Mouse (Mus musculus): ENCODE measurements around the gene Tns3. TPM values are rescaled to one million over a fixed set of nuclear protein-coding genes. Genes with fewer than 3 reads are reported as not detected.
A peak's percentile ranks its signal among the peaks of the same experiment; 100 is the strongest.

Tns3 gene
- polyA plus RNA-seq, 1 experiment from 2014 or later, result 31.5 TPM

GRCm38 (mm10) chr11:8482721-8483120 is 181.6 kb downstream of the Tns3 start:
- no peak for ATAC-seq (ENCODE audit: low FRiP score, low TSS enrichment)
- Histone ChIP-seq H3K36me3 (ENCODE audit: insufficient read depth, low read length) (peaks cover 14% of the 10 kb centered on the region), H3K9ac (replicated peaks; ENCODE audit: low read length) (no peak overlapping the region), H3K27me3 (ENCODE audit: insufficient read depth, low read length) (no peaks in the 10 kb centered on the region), H3K9me3 (ENCODE audit: low read length) (no peaks in the 10 kb centered on the region), H3K4me2 (replicated peaks; ENCODE audit: low read depth, low read length) (no peak overlapping the region), H3K4me1 (ENCODE audit: insufficient read depth, low read length) (no peaks in the 10 kb centered on the region), H3K4me3 (ENCODE audit: low read length) (no peak overlapping the region), H3K27ac (ENCODE audit: low read length) (no peak overlapping the region)
- WGBS, result 68% methylated on average over 3 of the region's 3 CpGs

DNA sequence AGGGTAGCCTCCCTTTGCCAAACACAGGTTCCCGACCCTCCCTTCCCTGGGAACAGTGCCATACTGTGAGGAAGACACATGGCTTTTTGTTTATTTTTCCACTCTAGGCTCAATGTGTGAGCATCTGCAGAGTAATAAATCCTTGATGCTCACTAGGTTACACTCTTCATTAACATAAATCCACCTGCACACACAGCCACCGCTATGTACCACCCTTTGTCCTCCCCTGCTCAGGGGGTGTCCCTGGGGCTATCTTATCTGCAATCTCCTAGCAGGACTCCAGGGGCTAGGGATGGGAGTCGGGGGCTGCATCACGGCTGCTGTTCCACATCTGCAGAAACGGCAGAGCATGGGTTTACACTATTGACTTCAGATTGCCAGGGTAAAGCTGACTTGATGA is 182.4 kb downstream of the Tns3 start:
- H3K36me3 ChIP-seq (ENCODE audit: insufficient read depth, low read length), result peaks cover 14% of the 10 kb centered on the region
- no peak overlapping the region for H3K4me2 ChIP-seq (replicated peaks; ENCODE audit: low read depth, low read length)
- WGBS, result 49% methylated on average over 5 of the region's 5 CpGs
- H3K9ac ChIP-seq (replicated peaks; ENCODE audit: low read length), result no peak overlapping the region
- no peak overlapping the region for H3K4me3 ChIP-seq (ENCODE audit: low read length)
- no peaks in the 10 kb centered on the region for H3K9me3 ChIP-seq (ENCODE audit: low read length)
- H3K27ac ChIP-seq (ENCODE audit: low read length), result no peak overlapping the region
- no peaks in the 10 kb centered on the region for H3K4me1 ChIP-seq (ENCODE audit: insufficient read depth, low read length)
- no peak for ATAC-seq (ENCODE audit: low FRiP score, low TSS enrichment)
- no peaks in the 10 kb centered on the region for H3K27me3 ChIP-seq (ENCODE audit: insufficient read depth, low read length)

GRCm38 (mm10) chr11:8481529-8481928 is 182.8 kb downstream of the Tns3 start:
- peaks cover 17% of the 10 kb centered on the region for H3K36me3 ChIP-seq (ENCODE audit: insufficient read depth, low read length)
- H3K27me3 ChIP-seq (ENCODE audit: insufficient read depth, low read length), result no peaks in the 10 kb centered on the region
- no peak overlapping the region for H3K4me2 ChIP-seq (replicated peaks; ENCODE audit: low read depth, low read length)
- no peak overlapping the region for H3K27ac ChIP-seq (ENCODE audit: low read length)
- WGBS, result 87% methylated on average over 6 of the region's 6 CpGs
- H3K9me3 ChIP-seq (ENCODE audit: low read length), result no peaks in the 10 kb centered on the region
- no peaks in the 10 kb centered on the region for H3K4me1 ChIP-seq (ENCODE audit: insufficient read depth, low read length)
- no peak overlapping the region for H3K4me3 ChIP-seq (ENCODE audit: low read length)
- H3K9ac ChIP-seq (replicated peaks; ENCODE audit: low read length), result no peak overlapping the region
- no peak for ATAC-seq (ENCODE audit: low FRiP score, low TSS enrichment)

- H3K9me3 ChIP-seq (ENCODE audit: low read length), result no peaks in the 10 kb centered on the region
- WGBS, result 89% methylated on average over 2 of the region's 2 CpGs
- H3K4me2 ChIP-seq (replicated peaks; ENCODE audit: low read depth, low read length), result no peak overlapping the region
- H3K9ac ChIP-seq (replicated peaks; ENCODE audit: low read length), result no peak overlapping the region
- H3K27me3 ChIP-seq (ENCODE audit: insufficient read depth, low read length), result no peaks in the 10 kb centered on the region
- H3K4me3 ChIP-seq (ENCODE audit: low read length), result no peak overlapping the region
- no peaks in the 10 kb centered on the region for H3K4me1 ChIP-seq (ENCODE audit: insufficient read depth, low read length)
- no peak overlapping the region for H3K27ac ChIP-seq (ENCODE audit: low read length)
- H3K36me3 ChIP-seq (ENCODE audit: insufficient read depth, low read length), result peaks cover 20% of the 10 kb centered on the region
- ATAC-seq (ENCODE audit: low FRiP score, low TSS enrichment), result no peak
These were observed 184.5 kb downstream of the Tns3 start for GRCm38 (mm10) chr11:8479858-8480257.

DNA sequence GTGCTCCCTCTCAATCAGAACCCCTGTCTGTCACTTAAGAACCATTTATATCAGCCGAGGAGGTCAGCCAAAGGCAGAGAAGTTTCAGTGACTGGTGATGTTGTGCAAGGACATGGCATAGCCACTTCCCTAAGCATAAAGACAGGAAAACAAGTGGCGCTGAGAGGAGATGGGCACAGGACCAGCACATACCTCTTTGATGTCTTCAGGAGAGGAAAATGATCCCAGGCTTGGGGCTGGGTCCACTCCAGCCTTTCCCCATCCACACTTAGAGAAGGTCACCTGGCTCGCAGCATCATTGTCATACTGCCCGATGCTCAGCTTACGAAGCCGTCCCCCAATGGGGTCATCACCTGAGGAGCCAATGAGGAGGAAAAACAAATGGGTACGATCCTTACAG is 185.0 kb downstream of the Tns3 start:
- no peak overlapping the region for H3K4me3 ChIP-seq (ENCODE audit: low read length)
- no peak for ATAC-seq (ENCODE audit: low FRiP score, low TSS enrichment)
- H3K9ac ChIP-seq (replicated peaks; ENCODE audit: low read length), result no peak overlapping the region
- H3K27me3 ChIP-seq (ENCODE audit: insufficient read depth, low read length), result no peaks in the 10 kb centered on the region
- no peak overlapping the region for H3K27ac ChIP-seq (ENCODE audit: low read length)
- H3K4me1 ChIP-seq (ENCODE audit: insufficient read depth, low read length), result no peaks in the 10 kb centered on the region
- WGBS, result 92% methylated on average over 7 of the region's 7 CpGs
- H3K36me3 ChIP-seq (ENCODE audit: insufficient read depth, low read length), result peaks cover 20% of the 10 kb centered on the region
- H3K4me2 ChIP-seq (replicated peaks; ENCODE audit: low read depth, low read length), result no peak overlapping the region
- H3K9me3 ChIP-seq (ENCODE audit: low read length), result no peaks in the 10 kb centered on the region

- H3K9me3 ChIP-seq (ENCODE audit: low read length), result no peaks in the 10 kb centered on the region
- no peak overlapping the region for H3K4me2 ChIP-seq (replicated peaks; ENCODE audit: low read depth, low read length)
These were observed 190.7 kb downstream of the Tns3 start for GRCm38 (mm10) chr11:8473616-8474015.

GRCm38 (mm10) chr11:8472439-8472838 is 191.9 kb downstream of the Tns3 start:
- Histone ChIP-seq H3K9ac (replicated peaks; ENCODE audit: low read length) (no peak overlapping the region), H3K27ac (ENCODE audit: low read length) (no peak overlapping the region), H3K36me3 (ENCODE audit: insufficient read depth, low read length) (peaks cover 6% of the 10 kb centered on the region; the same call in 1 of the 2 replicates), H3K9me3 (ENCODE audit: low read length) (no peaks in the 10 kb centered on the region), H3K27me3 (ENCODE audit: insufficient read depth, low read length) (no peaks in the 10 kb centered on the region), H3K4me3 (ENCODE audit: low read length) (no peak overlapping the region), H3K4me1 (ENCODE audit: insufficient read depth, low read length) (peaks cover 29% of the 10 kb centered on the region), H3K4me2 (replicated peaks; ENCODE audit: low read depth, low read length) (no peak overlapping the region)
- ATAC-seq (ENCODE audit: low FRiP score, low TSS enrichment), result no peak
- 79% methylated on average over 12 of the region's 12 CpGs for WGBS

More at GRCm38 (mm10) chr11:8473616-8474015, 190.7 kb downstream of the Tns3 start:
- WGBS, result 62% methylated on average over 5 of the region's 5 CpGs
- Histone ChIP-seq H3K36me3 (ENCODE audit: insufficient read depth, low read length) (peaks cover 12% of the 10 kb centered on the region), H3K27ac (ENCODE audit: low read length) (no peak overlapping the region), H3K27me3 (ENCODE audit: insufficient read depth, low read length) (no peaks in the 10 kb centered on the region), H3K9ac (replicated peaks; ENCODE audit: low read length) (no peak overlapping the region), H3K4me1 (ENCODE audit: insufficient read depth, low read length) (peaks cover 18% of the 10 kb centered on the region), H3K4me3 (ENCODE audit: low read length) (no peak overlapping the region)
- ATAC-seq (ENCODE audit: low FRiP score, low TSS enrichment), result no peak

DNA sequence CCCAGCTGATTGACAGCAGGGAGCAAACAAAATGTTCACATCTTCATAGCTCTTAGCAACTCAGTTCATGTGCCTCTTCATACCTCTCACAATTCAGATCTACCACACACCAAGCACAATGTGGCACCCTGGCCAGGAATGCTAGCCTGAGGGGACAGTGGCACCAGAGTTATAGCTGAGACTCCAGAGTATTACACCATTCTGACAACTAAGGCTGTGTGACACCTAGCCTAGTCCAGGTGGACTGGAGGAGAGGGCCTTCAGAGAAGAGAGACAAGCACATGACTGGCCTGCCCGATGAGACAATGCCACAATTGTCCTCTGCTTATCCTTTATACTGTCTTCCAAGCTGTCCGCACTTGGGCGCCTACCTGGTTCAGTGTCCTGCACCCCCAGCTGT is 192.8 kb downstream of the Tns3 start:
- no peak for ATAC-seq (ENCODE audit: low FRiP score, low TSS enrichment)
- WGBS, result 97% methylated on average over 3 of the region's 3 CpGs

DNA sequence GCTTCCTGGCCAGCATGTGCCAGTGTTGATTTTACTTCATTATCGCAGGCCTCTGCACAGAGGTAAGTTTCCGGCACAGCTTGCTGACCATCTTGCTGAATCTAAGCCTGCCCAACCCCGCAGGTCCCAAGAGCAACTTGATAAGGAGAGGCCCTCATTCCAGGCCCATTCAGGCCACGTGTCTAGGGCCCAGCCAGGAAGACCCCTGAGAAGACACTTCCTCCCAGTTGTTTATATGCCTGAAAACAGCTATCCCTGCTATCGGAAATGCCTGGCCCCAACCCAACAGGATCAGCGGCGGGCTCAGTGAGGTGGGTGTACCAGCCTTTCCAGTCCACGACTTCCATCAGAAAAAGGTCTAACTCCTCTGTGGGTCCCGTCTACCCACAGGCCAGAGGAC is 194.8 kb downstream of the Tns3 start:
- Histone ChIP-seq H3K36me3 (ENCODE audit: insufficient read depth, low read length) (no peaks in the 10 kb centered on the region), H3K4me2 (replicated peaks; ENCODE audit: low read depth, low read length) (peak overlapping the region; percentile 89; the same call in 1 of the 2 replicates), H3K4me3 (ENCODE audit: low read length) (no peak overlapping the region), H3K9ac (replicated peaks; ENCODE audit: low read length) (peak overlapping the region; percentile 79), H3K27me3 (ENCODE audit: insufficient read depth, low read length) (no peaks in the 10 kb centered on the region), H3K27ac (ENCODE audit: low read length) (peak overlapping the region; percentile 95), H3K4me1 (ENCODE audit: insufficient read depth, low read length) (peaks cover 45% of the 10 kb centered on the region), H3K9me3 (ENCODE audit: low read length) (no peaks in the 10 kb centered on the region)
- 52% methylated on average over 9 of the region's 9 CpGs for WGBS
- no peak for ATAC-seq (ENCODE audit: low FRiP score, low TSS enrichment)

More for the DNA sequence above, 192.8 kb downstream of the Tns3 start:
- Histone ChIP-seq H3K9me3 (ENCODE audit: low read length) (no peaks in the 10 kb centered on the region), H3K36me3 (ENCODE audit: insufficient read depth, low read length) (peaks cover 3% of the 10 kb centered on the region; the same call in 1 of the 2 replicates), H3K9ac (replicated peaks; ENCODE audit: low read length) (no peak overlapping the region), H3K27ac (ENCODE audit: low read length) (no peak overlapping the region), H3K4me2 (replicated peaks; ENCODE audit: low read depth, low read length) (no peak overlapping the region), H3K4me3 (ENCODE audit: low read length) (no peak overlapping the region), H3K4me1 (ENCODE audit: insufficient read depth, low read length) (peaks cover 38% of the 10 kb centered on the region), H3K27me3 (ENCODE audit: insufficient read depth, low read length) (no peaks in the 10 kb centered on the region)

DNA sequence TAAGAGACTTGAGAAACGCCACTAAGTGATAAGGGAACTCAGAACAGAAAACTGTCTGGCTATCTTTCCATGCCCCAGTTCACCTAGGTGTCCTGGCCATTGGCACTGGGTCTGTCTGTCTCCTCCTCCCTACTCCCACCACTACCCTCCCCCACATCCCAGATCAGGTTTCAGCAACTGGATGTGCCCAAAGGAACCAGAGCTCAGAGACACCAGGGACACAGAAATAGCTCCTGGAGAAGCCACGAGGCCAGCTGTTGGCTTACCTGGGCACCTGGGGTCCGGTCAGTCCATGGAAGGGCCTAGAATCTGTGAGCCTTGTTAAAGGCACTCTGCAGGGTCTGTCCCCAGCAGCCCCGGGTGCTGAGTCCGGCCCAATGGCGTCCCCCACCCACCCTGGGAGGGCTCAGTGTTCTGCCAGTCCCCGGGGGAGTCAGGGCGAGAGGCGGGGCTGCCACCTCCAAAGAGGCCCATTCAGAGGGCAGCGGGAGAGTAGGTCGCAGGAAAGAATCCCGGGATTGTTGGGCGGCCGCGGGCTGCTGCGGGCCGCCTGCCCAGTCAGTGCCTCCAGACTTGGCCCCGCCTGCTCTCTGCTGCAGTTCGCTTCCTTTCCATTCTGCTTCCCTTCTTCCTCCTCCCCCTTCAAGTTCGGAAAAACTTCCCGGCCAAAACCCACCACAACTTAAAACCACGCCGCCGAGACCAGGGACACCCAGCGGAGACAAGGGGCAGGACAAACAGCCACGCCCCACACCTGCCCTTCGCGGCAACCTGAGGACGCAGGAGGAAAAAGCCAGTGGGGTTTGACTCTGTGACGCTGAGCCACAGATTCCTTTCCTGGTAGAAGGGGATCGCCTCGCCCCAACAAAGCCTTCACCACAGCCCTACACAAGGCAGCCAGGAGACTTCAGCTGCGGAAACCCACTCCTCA is 195.9 kb downstream of the Tns3 start:
- H3K27me3 ChIP-seq (ENCODE audit: insufficient read depth, low read length), result no peaks in the 10 kb centered on the region
- H3K4me3 ChIP-seq (ENCODE audit: low read length), result peak overlapping the region; percentile 57
- no peaks in the 10 kb centered on the region for H3K9me3 ChIP-seq (ENCODE audit: low read length)
- peak overlapping the region; percentile 79 for H3K9ac ChIP-seq (replicated peaks; ENCODE audit: low read length)
- peak; percentile 90 for ATAC-seq (ENCODE audit: low FRiP score, low TSS enrichment)
- no peaks in the 10 kb centered on the region for H3K36me3 ChIP-seq (ENCODE audit: insufficient read depth, low read length)
- peaks cover 45% of the 10 kb centered on the region for H3K4me1 ChIP-seq (ENCODE audit: insufficient read depth, low read length)
- whole genome bisulfite sequencing, result under 1% methylated on average over 33 of the region's 33 CpGs
- H3K4me2 ChIP-seq (replicated peaks; ENCODE audit: low read depth, low read length), result peak overlapping the region; percentile 89
- peak overlapping the region; percentile 95 for H3K27ac ChIP-seq (ENCODE audit: low read length)
